Mouse (Mus musculus): ENCODE results near the gene Chrm3. TPM values are rescaled to one million over a fixed set of nuclear protein-coding genes. Genes with fewer than 3 reads are reported as not detected.
A peak's percentile ranks its signal among the peaks of the same experiment; 100 is the strongest.

Gene Chrm3
- polyA plus RNA-seq, 1 experiment from 2014 or later, result 0.31 TPM

DNA sequence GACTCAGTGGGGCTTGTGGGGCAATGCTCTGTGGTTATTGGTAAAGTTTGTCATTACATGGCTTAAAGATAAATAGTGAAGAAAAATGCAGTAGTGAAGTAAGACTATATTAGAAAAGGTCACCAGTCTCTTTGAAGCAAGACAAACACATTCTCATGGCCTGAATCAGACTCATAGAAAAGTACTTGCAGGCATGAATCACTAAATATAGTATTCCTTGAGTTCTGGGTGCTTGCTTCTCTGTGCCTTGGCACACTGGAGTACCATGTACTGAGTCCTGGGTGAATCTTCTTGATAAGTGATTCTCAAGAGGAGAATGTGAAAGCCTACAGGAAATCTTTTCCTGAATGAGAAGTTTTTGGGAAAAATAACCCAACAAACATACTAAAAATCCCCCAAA lies 408.0 kb downstream of the Chrm3 start:
- H3K36me3 ChIP-seq (ENCODE audit: control insufficient read depth, insufficient read depth, low read length), result no peaks in the 10 kb centered on the region
- H3K4me3 ChIP-seq (ENCODE audit: low read length), result no peak overlapping the region
- H3K4me1 ChIP-seq (replicated peaks; ENCODE audit: control insufficient read depth, insufficient read depth, low read length), result no peaks in the 10 kb centered on the region
- H3K9me3 ChIP-seq (ENCODE audit: control insufficient read depth, low read length), result no peaks in the 10 kb centered on the region
- no peak overlapping the region for H3K9ac ChIP-seq (ENCODE audit: low read length)
- no peak for ATAC-seq (ENCODE audit: low read depth)
- no peak overlapping the region for H3K4me2 ChIP-seq (ENCODE audit: low read depth, low read length)
- H3K27ac ChIP-seq (ENCODE audit: low read length), result no peak overlapping the region
- no peaks in the 10 kb centered on the region for H3K27me3 ChIP-seq (ENCODE audit: control insufficient read depth, insufficient read depth, low read depth, low read length)

GRCm38 (mm10) chr13:9951376-9951775 lies 409.3 kb downstream of the Chrm3 start:
- Histone ChIP-seq H3K9ac (ENCODE audit: low read length) (no peak overlapping the region), H3K36me3 (ENCODE audit: control insufficient read depth, insufficient read depth, low read length) (no peaks in the 10 kb centered on the region), H3K27ac (ENCODE audit: low read length) (no peak overlapping the region), H3K27me3 (ENCODE audit: control insufficient read depth, insufficient read depth, low read depth, low read length) (no peaks in the 10 kb centered on the region), H3K4me1 (replicated peaks; ENCODE audit: control insufficient read depth, insufficient read depth, low read length) (no peaks in the 10 kb centered on the region), H3K9me3 (ENCODE audit: control insufficient read depth, low read length) (no peaks in the 10 kb centered on the region), H3K4me2 (ENCODE audit: low read depth, low read length) (no peak overlapping the region), H3K4me3 (ENCODE audit: low read length) (no peak overlapping the region)
- WGBS, result 60% methylated on average over 1 of the region's 1 CpGs
- no peak for ATAC-seq (ENCODE audit: low read depth)

DNA sequence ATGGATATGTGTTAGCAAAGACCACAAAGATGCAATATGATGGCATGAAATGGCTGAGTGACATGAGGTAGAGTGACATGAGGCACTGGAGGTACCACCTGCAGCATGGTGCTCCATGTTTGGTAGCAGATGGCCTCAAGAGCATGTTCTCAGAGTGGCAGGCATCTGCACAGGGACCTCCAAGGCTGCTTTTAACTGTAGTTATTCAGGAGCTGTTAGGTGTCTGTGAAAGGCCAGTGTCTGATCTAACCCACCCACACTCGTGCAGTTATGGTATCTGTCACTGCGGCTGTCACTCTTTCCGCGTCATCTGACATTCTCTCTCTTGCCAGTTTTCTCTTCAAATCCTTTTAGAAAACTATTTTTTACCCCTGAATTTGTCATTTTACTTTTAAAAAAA lies 411.6 kb downstream of the Chrm3 start:
- no peak overlapping the region for H3K4me2 ChIP-seq (ENCODE audit: low read depth, low read length)
- WGBS, result 84% methylated on average over 4 of the region's 4 CpGs
- H3K27me3 ChIP-seq (ENCODE audit: control insufficient read depth, insufficient read depth, low read depth, low read length), result no peaks in the 10 kb centered on the region
- no peak overlapping the region for H3K27ac ChIP-seq (ENCODE audit: low read length)
- H3K9ac ChIP-seq (ENCODE audit: low read length), result no peak overlapping the region
- no peaks in the 10 kb centered on the region for H3K4me1 ChIP-seq (replicated peaks; ENCODE audit: control insufficient read depth, insufficient read depth, low read length)
- H3K9me3 ChIP-seq (ENCODE audit: control insufficient read depth, low read length), result no peaks in the 10 kb centered on the region
- no peaks in the 10 kb centered on the region for H3K36me3 ChIP-seq (ENCODE audit: control insufficient read depth, insufficient read depth, low read length)
- H3K4me3 ChIP-seq (ENCODE audit: low read length), result no peak overlapping the region
- no peak for ATAC-seq (ENCODE audit: low read depth)

DNA sequence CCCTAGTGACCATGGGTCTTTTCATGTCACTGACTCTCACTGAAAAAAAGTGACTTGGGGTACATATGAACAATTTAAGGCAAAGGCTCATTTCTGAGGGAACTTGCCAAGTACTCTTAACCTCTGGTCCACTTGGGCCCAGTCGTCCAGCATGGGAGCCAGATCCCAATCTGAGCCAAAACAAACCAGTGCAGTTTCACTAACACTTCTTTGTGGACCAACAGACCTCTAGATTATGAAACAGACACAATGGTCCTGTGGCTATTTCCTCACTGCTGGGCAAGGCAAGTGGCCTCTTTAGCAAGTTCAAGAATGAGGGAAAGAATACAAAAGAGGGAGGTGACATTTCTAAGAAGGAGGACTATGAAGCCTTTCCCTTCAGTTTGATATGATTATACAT lies 420.5 kb downstream of the Chrm3 start:
- Histone ChIP-seq H3K27me3 (ENCODE audit: control insufficient read depth, insufficient read depth, low read depth, low read length) (no peaks in the 10 kb centered on the region), H3K4me2 (ENCODE audit: low read depth, low read length) (no peak overlapping the region), H3K36me3 (ENCODE audit: control insufficient read depth, insufficient read depth, low read length) (no peaks in the 10 kb centered on the region), H3K9me3 (ENCODE audit: control insufficient read depth, low read length) (no peaks in the 10 kb centered on the region), H3K4me3 (ENCODE audit: low read length) (no peak overlapping the region), H3K27ac (ENCODE audit: low read length) (no peak overlapping the region), H3K9ac (ENCODE audit: low read length) (no peak overlapping the region), H3K4me1 (replicated peaks; ENCODE audit: control insufficient read depth, insufficient read depth, low read length) (0 out of 2 replicates have a peak, but pooled peaks cover 2% of the 10 kb centered on the region)
- WGBS, result 59% methylated on average over 1 of the region's 1 CpGs
- ATAC-seq (ENCODE audit: low read depth), result no peak

DNA sequence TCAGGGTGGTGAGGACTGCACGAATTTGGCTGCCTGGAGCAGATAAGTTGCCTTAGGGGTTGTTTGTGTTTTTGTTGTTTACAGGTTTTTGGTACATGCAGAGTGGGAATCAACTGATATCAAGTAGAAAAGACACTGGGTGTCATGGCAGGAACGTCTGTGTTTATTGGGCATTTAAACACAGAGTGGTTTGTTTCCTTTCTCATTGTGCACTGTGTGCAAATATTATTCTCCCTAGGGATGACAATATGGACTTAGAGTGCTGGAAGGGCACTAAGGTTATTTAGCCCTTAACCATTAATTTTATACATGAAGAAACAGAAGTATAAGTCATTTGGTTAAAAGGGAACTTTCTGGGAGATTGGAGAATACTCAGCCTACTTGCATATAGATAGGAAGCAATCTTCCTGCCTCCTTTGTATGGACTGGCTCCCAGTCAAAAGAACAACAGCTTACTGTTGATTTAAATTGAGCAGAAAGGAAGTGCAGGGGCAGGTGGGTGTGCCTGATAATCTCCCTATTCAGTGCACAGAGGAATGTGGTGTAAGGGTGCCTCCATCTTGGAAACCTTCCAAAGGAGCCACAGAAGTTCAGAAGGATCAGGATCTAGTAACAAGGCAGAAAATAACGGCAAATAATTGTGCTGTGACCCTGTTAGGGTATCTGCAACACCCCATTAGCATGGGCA lies 421.7 kb downstream of the Chrm3 start:
- peak; percentile 78 for ATAC-seq (ENCODE audit: low read depth)
- Histone ChIP-seq H3K4me3 (ENCODE audit: low read length) (no peak overlapping the region), H3K4me1 (replicated peaks; ENCODE audit: control insufficient read depth, insufficient read depth, low read length) (0 out of 2 replicates have a peak, but pooled peaks cover 2% of the 10 kb centered on the region), H3K9ac (ENCODE audit: low read length) (no peak overlapping the region), H3K27ac (ENCODE audit: low read length) (peak overlapping the region; percentile 19; the same call in 1 of the 2 replicates), H3K4me2 (ENCODE audit: low read depth, low read length) (no peak overlapping the region), H3K9me3 (ENCODE audit: control insufficient read depth, low read length) (no peaks in the 10 kb centered on the region), H3K27me3 (ENCODE audit: control insufficient read depth, insufficient read depth, low read depth, low read length) (no peaks in the 10 kb centered on the region), H3K36me3 (ENCODE audit: control insufficient read depth, insufficient read depth, low read length) (no peaks in the 10 kb centered on the region)
- 37% methylated on average over 3 of the region's 3 CpGs for WGBS

DNA sequence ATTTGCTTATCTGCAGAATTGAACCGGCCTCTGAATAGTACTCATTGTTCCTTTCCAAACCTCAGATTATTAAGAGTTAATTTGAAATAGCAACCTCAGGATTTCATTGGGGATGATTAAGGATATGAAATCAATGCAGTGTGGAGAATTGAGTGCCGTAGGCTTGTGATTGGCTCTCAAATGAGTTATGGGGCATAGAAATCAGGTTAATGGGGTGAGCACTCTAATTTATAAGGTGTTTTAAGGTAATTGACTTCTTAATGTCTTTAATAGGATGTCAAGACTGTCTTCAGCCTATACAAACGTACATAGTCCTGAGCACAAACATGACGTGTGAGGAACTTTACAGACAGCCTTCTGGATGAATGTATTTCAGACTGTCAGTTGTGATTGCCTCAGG lies 427.9 kb downstream of the Chrm3 start:
- no peaks in the 10 kb centered on the region for H3K9me3 ChIP-seq (ENCODE audit: control insufficient read depth, low read length)
- H3K27me3 ChIP-seq (ENCODE audit: control insufficient read depth, insufficient read depth, low read depth, low read length), result no peaks in the 10 kb centered on the region
- WGBS, result 37% methylated on average over 4 of the region's 4 CpGs
- no peak overlapping the region for H3K27ac ChIP-seq (ENCODE audit: low read length)
- H3K36me3 ChIP-seq (ENCODE audit: control insufficient read depth, insufficient read depth, low read length), result no peaks in the 10 kb centered on the region
- no peak overlapping the region for H3K4me3 ChIP-seq (ENCODE audit: low read length)
- H3K9ac ChIP-seq (ENCODE audit: low read length), result no peak overlapping the region
- no peak overlapping the region for H3K4me2 ChIP-seq (ENCODE audit: low read depth, low read length)
- ATAC-seq (ENCODE audit: low read depth), result no peak
- H3K4me1 ChIP-seq (replicated peaks; ENCODE audit: control insufficient read depth, insufficient read depth, low read length), result no peaks in the 10 kb centered on the region

- H3K9me3 ChIP-seq (ENCODE audit: control insufficient read depth, low read length), result no peaks in the 10 kb centered on the region
- no peak overlapping the region for H3K27ac ChIP-seq (ENCODE audit: low read length)
- 73% methylated on average over 1 of the region's 1 CpGs for WGBS
- no peaks in the 10 kb centered on the region for H3K27me3 ChIP-seq (ENCODE audit: control insufficient read depth, insufficient read depth, low read depth, low read length)
- no peak overlapping the region for H3K4me3 ChIP-seq (ENCODE audit: low read length)
- ATAC-seq (ENCODE audit: low read depth), result no peak
- H3K4me1 ChIP-seq (replicated peaks; ENCODE audit: control insufficient read depth, insufficient read depth, low read length), result no peaks in the 10 kb centered on the region
- no peak overlapping the region for H3K9ac ChIP-seq (ENCODE audit: low read length)
- H3K36me3 ChIP-seq (ENCODE audit: control insufficient read depth, insufficient read depth, low read length), result no peaks in the 10 kb centered on the region
- no peak overlapping the region for H3K4me2 ChIP-seq (ENCODE audit: low read depth, low read length)
These were observed 430.0 kb downstream of the Chrm3 start for GRCm38 (mm10) chr13:9930606-9931005.

GRCm38 (mm10) chr13:9929978-9930377 lies 430.7 kb downstream of the Chrm3 start:
- H3K36me3 ChIP-seq (ENCODE audit: control insufficient read depth, insufficient read depth, low read length), result no peaks in the 10 kb centered on the region
- no peak overlapping the region for H3K27ac ChIP-seq (ENCODE audit: low read length)
- 35% methylated on average over 2 of the region's 2 CpGs for WGBS
- no peak overlapping the region for H3K4me3 ChIP-seq (ENCODE audit: low read length)
- no peak overlapping the region for H3K9ac ChIP-seq (ENCODE audit: low read length)
- H3K4me2 ChIP-seq (ENCODE audit: low read depth, low read length), result no peak overlapping the region
- H3K4me1 ChIP-seq (replicated peaks; ENCODE audit: control insufficient read depth, insufficient read depth, low read length), result no peaks in the 10 kb centered on the region
- no peaks in the 10 kb centered on the region for H3K9me3 ChIP-seq (ENCODE audit: control insufficient read depth, low read length)
- ATAC-seq (ENCODE audit: low read depth), result no peak
- no peaks in the 10 kb centered on the region for H3K27me3 ChIP-seq (ENCODE audit: control insufficient read depth, insufficient read depth, low read depth, low read length)

GRCm38 (mm10) chr13:9921150-9921549 lies 439.5 kb downstream of the Chrm3 start:
- ATAC-seq (ENCODE audit: low read depth), result no peak

DNA sequence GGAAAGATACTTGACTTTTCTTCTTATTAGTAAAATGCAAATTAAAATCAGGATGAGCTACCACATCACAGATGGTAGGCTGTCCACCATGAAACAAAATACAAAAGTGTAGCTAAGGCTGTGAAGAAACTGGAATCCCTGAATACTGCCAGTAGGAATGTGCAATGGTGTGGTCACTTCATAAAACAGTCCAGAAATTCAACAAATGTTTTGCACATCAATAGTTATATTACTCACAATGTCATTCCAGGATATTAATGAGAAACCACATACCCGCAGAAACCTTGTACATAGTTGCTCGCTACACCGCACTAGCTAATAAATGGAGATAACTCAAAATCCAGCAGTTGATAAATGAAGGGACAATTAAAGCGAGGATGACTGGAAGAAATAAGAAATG lies 447.9 kb downstream of the Chrm3 start:
- Histone ChIP-seq H3K36me3 (ENCODE audit: control insufficient read depth, insufficient read depth, low read length) (no peaks in the 10 kb centered on the region), H3K27me3 (ENCODE audit: control insufficient read depth, insufficient read depth, low read depth, low read length) (no peaks in the 10 kb centered on the region), H3K4me3 (ENCODE audit: low read length) (no peak overlapping the region), H3K4me2 (ENCODE audit: low read depth, low read length) (no peak overlapping the region), H3K4me1 (replicated peaks; ENCODE audit: control insufficient read depth, insufficient read depth, low read length) (no peaks in the 10 kb centered on the region), H3K9ac (ENCODE audit: low read length) (no peak overlapping the region), H3K9me3 (ENCODE audit: control insufficient read depth, low read length) (no peaks in the 10 kb centered on the region), H3K27ac (ENCODE audit: low read length) (no peak overlapping the region)
- 86% methylated on average over 4 of the region's 4 CpGs for WGBS
- no peak for ATAC-seq (ENCODE audit: low read depth)

More at GRCm38 (mm10) chr13:9921150-9921549, 439.5 kb downstream of the Chrm3 start:
- Histone ChIP-seq H3K4me1 (replicated peaks; ENCODE audit: control insufficient read depth, insufficient read depth, low read length) (no peaks in the 10 kb centered on the region), H3K9ac (ENCODE audit: low read length) (no peak overlapping the region), H3K27me3 (ENCODE audit: control insufficient read depth, insufficient read depth, low read depth, low read length) (no peaks in the 10 kb centered on the region), H3K9me3 (ENCODE audit: control insufficient read depth, low read length) (no peaks in the 10 kb centered on the region), H3K27ac (ENCODE audit: low read length) (no peak overlapping the region), H3K36me3 (ENCODE audit: control insufficient read depth, insufficient read depth, low read length) (no peaks in the 10 kb centered on the region), H3K4me2 (ENCODE audit: low read depth, low read length) (no peak overlapping the region), H3K4me3 (ENCODE audit: low read length) (no peak overlapping the region)
- 46% methylated on average over 1 of the region's 1 CpGs for WGBS
